Mouse (Mus musculus) Muller cell, postnatal 12 days (primary cell): Measurements from ENCODE around the gene Polg2.
"Not testable (repeated sequence)": the region's sequence is repeated elsewhere in the genome, so short reads cannot be mapped to it uniquely, and the experiment has no call there.

Source experiments
- DNase-seq: peaks from one replicate; pipeline ENCODE4 v3.0.0-alpha.2; 2015; ENCODE audit errors: inconsistent ontology term

The Polg2 gene

DNA sequence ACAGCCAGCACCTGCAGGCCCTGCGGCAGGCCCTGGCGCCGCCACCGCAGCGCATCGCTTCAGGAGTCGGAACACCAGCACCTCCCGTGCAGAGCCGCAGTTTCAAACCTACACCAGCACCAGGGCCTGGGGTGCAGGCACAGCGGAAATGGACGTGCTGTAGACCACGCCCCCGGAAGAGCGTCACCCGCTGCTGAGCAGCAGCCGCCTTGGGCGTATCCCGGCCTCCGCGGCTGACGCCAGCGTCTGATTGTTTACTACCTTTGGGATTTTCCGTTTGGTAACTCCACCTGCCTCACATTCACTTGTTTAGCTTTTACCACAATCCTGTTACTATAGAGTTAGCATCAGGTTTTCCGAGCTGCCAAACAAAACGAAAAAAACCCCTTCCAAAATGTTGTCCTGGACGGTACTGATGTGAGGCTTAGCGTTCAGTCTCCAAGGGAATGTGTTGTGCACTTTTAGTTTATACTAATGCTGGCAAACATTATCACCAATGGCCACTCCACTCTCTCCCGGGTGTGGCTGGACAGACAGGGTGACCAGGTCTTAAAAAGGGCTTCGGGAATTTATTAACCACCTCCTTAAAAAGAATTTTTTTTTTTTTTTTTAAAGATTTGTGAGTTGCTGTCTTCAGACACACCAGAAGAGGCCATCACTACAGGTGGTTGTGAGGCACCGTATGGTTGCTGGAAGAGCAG lies at the start of gene Polg2:
Polg2 (minus strand) TSS at position 150 of the 701 bp plus-strand sequence.
- peak; percentile 94 for DNase-seq

DNA sequence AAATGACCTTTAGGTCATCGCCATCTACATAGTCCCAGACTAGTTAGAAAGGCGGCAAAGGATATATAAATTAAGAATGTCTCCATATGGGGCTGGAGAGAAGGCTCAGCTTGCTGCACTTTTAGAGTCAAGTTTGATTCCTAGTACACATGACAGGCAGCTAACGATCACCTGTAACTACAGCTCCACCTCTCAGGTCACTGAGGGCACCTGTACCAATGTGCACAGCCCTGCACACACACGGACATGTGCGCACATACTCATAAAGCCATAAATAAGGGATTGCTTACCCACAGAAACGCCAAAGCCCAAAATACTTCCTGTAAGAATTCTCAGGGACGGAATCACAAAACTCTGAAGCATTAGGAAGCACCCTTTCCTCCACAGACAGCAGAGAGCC lies 48.7 kb upstream of the Polg2 start:
- no peak for DNase-seq

- no peak for DNase-seq
Measured at GRCm38 (mm10) chr11:106824403-106824802, 45.1 kb upstream of the Polg2 start.

GRCm38 (mm10) chr11:106823741-106824140 lies 44.4 kb upstream of the Polg2 start:
- no peak for DNase-seq

DNA sequence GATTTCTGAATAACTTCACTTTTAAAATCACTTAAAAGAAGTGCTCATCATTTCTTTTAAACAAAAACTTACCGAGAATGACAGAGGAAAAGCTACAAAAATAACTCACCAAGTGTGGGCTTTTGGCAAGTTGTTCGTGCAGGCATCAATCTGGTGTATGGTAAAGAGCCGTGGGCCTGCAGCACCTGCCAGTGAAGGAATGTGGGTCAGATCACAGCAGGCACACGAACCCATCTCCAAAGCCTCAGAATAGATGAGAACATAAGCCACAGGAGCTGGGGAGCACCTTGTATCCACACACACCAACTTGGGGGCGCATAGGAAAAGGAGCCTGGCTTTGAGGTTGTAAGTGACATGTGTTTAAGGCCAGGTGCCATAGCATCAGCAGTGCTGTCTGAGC lies 43.6 kb upstream of the Polg2 start:
- DNase-seq = peak; percentile 26

- no peak for DNase-seq
Measured at GRCm38 (mm10) chr11:106822491-106822890, 43.2 kb upstream of the Polg2 start.

GRCm38 (mm10) chr11:106821397-106821796 lies 42.1 kb upstream of the Polg2 start:
- no peak for DNase-seq

DNA sequence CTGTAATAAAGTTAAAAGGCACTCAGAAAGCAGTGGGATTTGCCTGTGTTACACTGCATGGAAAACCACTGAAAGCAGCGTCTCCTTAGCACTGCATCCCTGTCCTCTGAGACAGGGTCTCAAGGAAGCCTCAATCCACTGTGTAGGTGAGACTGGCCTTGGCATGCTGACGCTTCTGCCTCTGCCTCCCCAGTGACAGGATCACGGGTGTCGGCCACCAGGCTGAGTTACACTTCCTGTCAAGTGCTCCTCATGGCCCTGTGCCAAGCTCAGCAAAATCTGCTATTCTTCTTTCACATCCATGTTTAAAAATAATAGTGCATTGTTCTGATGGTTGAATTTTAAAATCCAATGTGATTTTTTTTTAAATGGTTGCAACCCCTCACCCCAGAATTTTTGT lies 41.6 kb upstream of the Polg2 start:
- DNase-seq = no peak

- DNase-seq = no peak
Measured at GRCm38 (mm10) chr11:106820252-106820651, 40.9 kb upstream of the Polg2 start.

DNA sequence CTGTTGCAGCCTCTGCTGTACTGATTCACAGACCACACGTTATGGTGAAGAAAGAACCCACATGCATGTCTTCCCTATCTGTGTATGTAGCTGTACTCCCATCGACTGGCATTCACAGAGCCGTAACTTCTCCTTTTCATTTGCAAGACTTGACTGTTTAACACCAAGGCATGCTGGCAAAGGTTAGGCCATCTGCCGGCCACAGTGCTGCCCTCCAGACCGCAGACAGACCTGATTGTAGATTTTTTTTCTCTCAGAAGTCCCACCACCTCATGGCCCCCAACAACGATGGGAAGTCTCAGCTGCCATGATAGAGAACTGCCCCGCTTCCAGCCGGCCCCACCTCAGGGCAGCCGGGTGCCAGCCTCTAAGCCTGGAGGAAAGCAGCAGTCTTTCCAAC lies 40.3 kb upstream of the Polg2 start:
- DNase-seq = no peak

DNA sequence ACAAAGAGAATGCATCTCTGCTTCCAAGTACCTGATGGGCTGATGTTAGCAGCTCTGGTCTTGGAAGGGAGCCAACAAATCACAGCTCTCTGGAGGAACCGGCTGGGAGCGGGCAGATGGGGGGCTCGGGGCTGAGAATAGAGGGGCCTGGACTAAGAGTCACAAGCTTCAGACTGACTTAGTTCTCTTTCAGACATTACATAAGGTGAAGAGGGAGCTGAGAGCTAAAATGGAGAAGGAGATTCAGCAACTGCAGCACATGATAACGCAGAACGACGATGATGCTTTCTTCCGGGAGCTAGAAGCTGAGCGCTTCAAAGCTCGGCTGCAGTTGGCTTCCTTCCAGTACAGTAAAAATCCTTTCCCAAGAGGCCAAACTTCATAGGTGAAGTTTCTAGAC lies 39.0 kb upstream of the Polg2 start:
- peak; percentile 35 for DNase-seq

DNA sequence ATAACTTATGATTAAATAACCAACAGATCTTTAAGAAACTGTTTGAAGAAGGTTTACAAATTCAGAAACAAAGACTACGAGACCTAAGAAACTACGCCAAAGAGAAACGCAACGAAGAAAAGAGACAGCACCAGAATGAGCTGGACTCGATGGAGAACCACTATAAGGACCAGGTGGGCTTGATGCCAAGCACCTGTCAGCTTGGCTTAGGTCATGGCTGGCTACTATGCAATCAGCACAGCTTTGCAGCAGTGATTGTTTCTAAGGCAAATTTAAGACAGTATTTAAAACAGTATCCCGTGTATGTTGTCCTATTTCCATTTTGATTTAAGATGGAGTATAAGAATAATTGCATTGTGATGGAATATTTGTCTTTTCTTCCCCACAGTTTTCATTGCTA lies 38.5 kb upstream of the Polg2 start:
- DNase-seq = no peak

DNA sequence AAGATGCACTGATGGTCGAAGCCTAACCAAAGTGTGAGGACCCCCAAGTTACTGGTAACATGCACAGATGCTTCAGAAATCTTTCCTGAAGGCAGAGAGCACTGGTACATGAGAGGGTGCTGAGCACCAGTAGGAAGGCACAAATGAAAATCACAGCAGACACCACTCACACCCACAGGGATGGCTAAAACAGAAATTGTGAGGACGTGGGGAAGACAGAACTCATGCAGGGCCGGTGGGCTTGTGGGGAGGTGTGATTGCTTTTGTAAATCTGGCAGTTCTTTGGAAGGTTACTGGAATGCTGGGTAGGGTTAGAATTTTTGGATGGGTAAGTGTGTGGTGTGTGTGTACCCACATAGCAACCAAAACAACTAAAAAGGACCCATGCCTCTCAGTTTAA lies 37.8 kb upstream of the Polg2 start:
- no peak for DNase-seq

DNA sequence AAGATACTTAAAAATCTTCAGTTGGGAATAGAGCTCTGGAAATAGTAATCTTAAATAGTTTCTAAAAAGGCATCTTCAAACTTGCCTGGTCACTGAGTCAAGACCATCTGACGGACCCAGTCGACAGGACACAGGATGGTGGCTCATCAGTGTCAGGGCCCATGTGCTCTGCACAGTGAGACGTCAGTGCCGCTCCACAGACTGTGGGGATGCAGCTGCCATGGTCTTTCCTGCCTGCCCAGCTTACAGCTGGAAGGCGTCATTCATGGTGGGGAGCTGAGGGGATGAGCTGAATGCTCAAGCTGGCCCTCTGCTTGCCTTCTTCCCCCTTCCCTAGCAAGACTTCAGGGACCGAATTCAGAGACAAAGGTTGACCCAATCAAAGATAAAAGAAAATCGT lies 37.0 kb upstream of the Polg2 start:
- DNase-seq = no peak

- no peak for DNase-seq
Measured at GRCm38 (mm10) chr11:106815761-106816160, 36.4 kb upstream of the Polg2 start.

- DNase-seq = no peak
Measured at GRCm38 (mm10) chr11:106815331-106815730, 36.0 kb upstream of the Polg2 start.

GRCm38 (mm10) chr11:106814601-106815320 lies 35.4 kb upstream of the Polg2 start:
- DNase-seq = no peak

GRCm38 (mm10) chr11:106812410-106813136 lies 33.2 kb upstream of the Polg2 start:
- no peak for DNase-seq

DNA sequence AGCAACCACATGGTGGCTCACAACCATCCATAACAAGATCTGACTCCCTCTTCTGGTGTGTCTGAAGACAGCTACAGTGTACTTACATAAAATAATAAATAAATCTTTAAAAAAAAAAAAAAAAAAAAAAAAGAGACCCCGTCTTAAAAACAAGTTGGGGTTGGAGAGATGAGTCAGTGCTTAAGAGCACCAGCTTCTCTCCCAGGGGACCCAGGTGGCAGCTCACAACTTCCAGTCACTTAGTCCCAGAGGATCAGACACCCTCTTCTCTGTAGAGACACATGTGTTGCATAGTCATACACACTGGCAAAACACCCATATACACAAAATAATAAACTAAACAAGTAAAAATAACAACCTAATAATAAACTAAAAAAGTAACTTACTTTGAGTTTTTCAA lies 28.1 kb upstream of the Polg2 start:
- not testable (repeated sequence) for DNase-seq

GRCm38 (mm10) chr11:106802069-106802627 lies 22.8 kb upstream of the Polg2 start:
- no peak for DNase-seq

GRCm38 (mm10) chr11:106795679-106796078 lies 16.3 kb upstream of the Polg2 start:
- no peak for DNase-seq

DNA sequence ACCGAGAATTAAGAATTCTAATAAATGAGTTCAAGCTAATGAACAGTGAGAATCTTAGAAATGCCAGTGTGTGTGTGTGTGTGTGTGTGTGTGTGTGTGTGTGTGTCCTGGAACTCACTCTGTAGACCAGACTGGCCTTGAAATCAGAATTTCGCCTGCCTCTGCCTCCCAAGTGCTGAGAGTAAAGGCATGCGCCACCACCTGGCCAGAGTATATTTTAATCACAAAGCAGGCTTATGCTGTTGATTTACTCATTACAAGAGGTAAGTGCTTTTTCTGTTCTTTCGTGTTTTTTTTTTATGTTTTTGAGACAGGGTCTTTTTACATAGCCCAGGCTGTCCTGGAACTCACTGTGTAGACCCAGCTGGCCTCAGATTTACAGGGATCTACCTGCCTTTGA lies 14.5 kb upstream of the Polg2 start:
- no peak for DNase-seq
